Mouse (Mus musculus) adrenal gland, postnatal 36 days (tissue): ENCODE results near the gene Amdhd2. TPM values are rescaled to one million over a fixed set of nuclear protein-coding genes. Genes with fewer than 3 reads are reported as not detected.

Experiments used
- total RNA-seq, 2 experiments: library from RNA; stranded (reverse); gene quantifications; 2 replicates each; pipeline ENCODE4 v1.2.3; 2021

Gene Amdhd2
- total RNA-seq, 2 experiments from 2014 or later, result 29.6 to 41.4 TPM

Other genes with a start within 250 kb of the Amdhd2 start
- gene Dcpp3, start 246.3 kb downstream of the Amdhd2 start, total RNA-seq, result not detected
- gene Sbp, start 222.1 kb downstream of the Amdhd2 start, total RNA-seq, result not detected
- gene Sbpl, start 208.5 kb downstream of the Amdhd2 start, total RNA-seq, result not detected
- gene Prss30, start 183.2 kb downstream of the Amdhd2 start, total RNA-seq, result under 1 TPM; 0.23 to 0.33 TPM
- gene Prss22, start 165.7 kb downstream of the Amdhd2 start, total RNA-seq, result not detected
- gene Prss27, start 125.6 kb downstream of the Amdhd2 start, total RNA-seq, result under 1 TPM; 0.40 to 0.43 TPM
- 10 to 100 TPM; 16.2 to 19.4 TPM for gene Kctd5, start 90.3 kb downstream of the Amdhd2 start, total RNA-seq
- gene Pdpk1, start 12.8 kb downstream of the Amdhd2 start, total RNA-seq, result 10 to 100 TPM; 55.5 to 59.7 TPM
- gene Atp6v0c, start 5.9 kb upstream of the Amdhd2 start, total RNA-seq, result 100 to 1,000 TPM; 434 to 448 TPM
- 10 to 100 TPM; 10.9 to 18.8 TPM for gene Tbc1d24, start 41.8 kb upstream of the Amdhd2 start, total RNA-seq
- 1 to 10 TPM; 1.5 to 2.9 TPM for gene Ntn3, start 45.8 kb upstream of the Amdhd2 start, total RNA-seq
- gene Tedc2, start 57.1 kb upstream of the Amdhd2 start, total RNA-seq, result 1 to 10 TPM; 5.7 to 6.4 TPM
- gene Ccnf, start 87.7 kb upstream of the Amdhd2 start, total RNA-seq, result 1 to 10 TPM; 3.3 to 4.8 TPM
- gene Abca17, start 187.3 kb upstream of the Amdhd2 start, total RNA-seq, result under 1 TPM in 1 of 2 experiments, not detected in 1; 0.07 TPM
- gene Abca3, start 188.2 kb upstream of the Amdhd2 start, total RNA-seq, result 10 to 100 TPM; 19.8 to 24.4 TPM